Comparison of ENCODE assay signal across 18 mouse cellular contexts in genomic region chr11:33937641-33938040, GRCm38 (mm10). TPM values are rescaled to one million over a fixed set of nuclear protein-coding genes. Genes with fewer than 3 reads are reported as not detected.
"Had no signal": no experiment of that assay in that cellular context is flagged by ENCODE, and none has a peak within 500 bp of the region (broad histone marks: within the 10 kb centered on the region; RNA-seq: fewer than 3 reads in every experiment).

No protein-coding gene starts in this region.

- ATAC-seq: intestine, postnatal 0 days; midbrain, embryonic 13.5 days; midbrain, embryonic 16.5 days had no signal

- DNase-seq: kidney, adult 2 months; kidney, postnatal 25 days; layer of hippocampus, adult 9-11 months; liver, embryonic 13.5 days; lung, adult 2 months; lung, postnatal 14 days; lung, postnatal 4 days; right cerebral cortex, postnatal 4 days; thymus, postnatal 25 days had no signal

- H3K4me3 ChIP-seq: layer of hippocampus, adult 2 months; liver, embryonic 13.5 days; midbrain, embryonic 13.5 days; myocyte had no signal

- H3K4me2 ChIP-seq: liver, embryonic 13.5 days; midbrain, embryonic 13.5 days had no signal

- H3K27ac ChIP-seq: kidney, postnatal 0 days; layer of hippocampus, adult 2 months; liver, embryonic 13.5 days; midbrain, embryonic 13.5 days had no signal

- H3K36me3 ChIP-seq: liver, embryonic 13.5 days; midbrain, embryonic 13.5 days had no signal

- H3K27me3 ChIP-seq: liver, embryonic 13.5 days; midbrain, embryonic 13.5 days had no signal

- H3K9me3 ChIP-seq: liver, embryonic 13.5 days; midbrain, embryonic 13.5 days had no signal

- H3K9ac ChIP-seq: liver, embryonic 13.5 days; midbrain, embryonic 13.5 days had no signal

RNA-seq across cellular contexts. Expression of gene Kcnmb1, which starts 25.2 kb away (rescaled TPM):
- total RNA-seq: liver, adult 2 months; megakaryocyte progenitor cell, adult 5-6 weeks; monocyte, adult 5-6 weeks had no signal

RNA-seq across cellular contexts. Expression of gene Kcnip1, which starts 55.3 kb away (rescaled TPM):
- total RNA-seq: liver, adult 2 months; megakaryocyte progenitor cell, adult 5-6 weeks; monocyte, adult 5-6 weeks had no signal
- polyA plus RNA-seq: kidney, adult 2 months; liver, adult 2 months; myocyte had no signal
